Mouse (Mus musculus): ENCODE data around the gene Gpank1. TPM values are rescaled to one million over a fixed set of nuclear protein-coding genes. Genes with fewer than 3 reads are reported as not detected.

Gpank1 gene
- polyA plus RNA-seq, 1 experiment from 2014 or later = 20.3 TPM

GRCm38 (mm10) chr17:35135591-35136320, 14.5 kb downstream of the Gpank1 start:
- H3K4me1 ChIP-seq = peaks cover 28% of the 10 kb centered on the region
- WGBS = under 1% methylated on average over 43 of the region's 43 CpGs
- ATAC-seq (replicated peaks; ENCODE audit: low FRiP score) = peak; percentile 68
- H3K27me3 ChIP-seq = no peaks in the 10 kb centered on the region
- H3K4me2 ChIP-seq = peak overlapping the region; percentile 83
- H3K4me3 ChIP-seq (replicated peaks) = peak overlapping the region; percentile 80
- H3K36me3 ChIP-seq = peaks cover 31% of the 10 kb centered on the region
- H3K9ac ChIP-seq = peak overlapping the region; percentile 73
- no peaks in the 10 kb centered on the region for H3K9me3 ChIP-seq (replicated peaks)
- H3K27ac ChIP-seq = peak overlapping the region; percentile 96

DNA sequence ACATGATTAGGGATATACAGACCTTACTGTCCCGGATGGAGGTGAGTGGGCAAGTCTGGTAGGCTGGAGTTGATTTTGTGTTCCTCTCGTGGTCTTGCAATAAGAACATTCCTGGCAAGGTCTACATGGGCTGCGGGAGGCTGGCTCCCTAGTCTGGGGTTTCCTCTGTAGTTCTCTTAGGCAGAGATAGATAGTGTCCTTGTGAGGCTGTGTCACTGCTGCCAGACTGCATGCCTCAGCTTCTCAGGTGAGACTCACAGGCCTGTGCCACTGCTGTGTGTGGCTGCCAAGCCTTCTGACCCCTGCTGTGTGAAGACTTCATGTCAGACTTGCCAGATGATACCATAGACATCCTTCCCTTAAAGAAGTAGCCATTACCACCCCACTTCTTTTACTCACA, 18.0 kb downstream of the Gpank1 start:
- Histone ChIP-seq H3K27me3 (no peaks in the 10 kb centered on the region), H3K9ac (no peak overlapping the region), H3K27ac (no peak overlapping the region), H3K9me3 (replicated peaks) (no peaks in the 10 kb centered on the region), H3K4me1 (peaks cover 18% of the 10 kb centered on the region), H3K36me3 (peaks cover 67% of the 10 kb centered on the region), H3K4me3 (replicated peaks) (no peak overlapping the region), H3K4me2 (no peak overlapping the region)
- ATAC-seq (replicated peaks; ENCODE audit: low FRiP score) = no peak
- WGBS = 97% methylated on average over 3 of the region's 3 CpGs

- 83% methylated on average over 16 of the region's 16 CpGs for WGBS
- H3K27me3 ChIP-seq = no peaks in the 10 kb centered on the region
- no peak overlapping the region for H3K4me3 ChIP-seq (replicated peaks)
- peaks cover 18% of the 10 kb centered on the region for H3K4me1 ChIP-seq
- H3K4me2 ChIP-seq = no peak overlapping the region
- H3K9ac ChIP-seq = no peak overlapping the region
- peaks cover 79% of the 10 kb centered on the region for H3K36me3 ChIP-seq
- H3K9me3 ChIP-seq (replicated peaks) = no peaks in the 10 kb centered on the region
- no peak overlapping the region for H3K27ac ChIP-seq
- ATAC-seq (replicated peaks; ENCODE audit: low FRiP score) = no peak
Measured at GRCm38 (mm10) chr17:35140490-35140996, 19.3 kb downstream of the Gpank1 start.

GRCm38 (mm10) chr17:35141971-35142370, 20.7 kb downstream of the Gpank1 start:
- Histone ChIP-seq H3K4me2 (no peak overlapping the region), H3K9me3 (replicated peaks) (no peaks in the 10 kb centered on the region), H3K27ac (no peak overlapping the region), H3K27me3 (no peaks in the 10 kb centered on the region), H3K4me1 (peaks cover 9% of the 10 kb centered on the region), H3K4me3 (replicated peaks) (no peak overlapping the region), H3K9ac (no peak overlapping the region), H3K36me3 (peaks cover 94% of the 10 kb centered on the region)
- WGBS = 91% methylated on average over 6 of the region's 6 CpGs
- ATAC-seq (replicated peaks; ENCODE audit: low FRiP score) = no peak

GRCm38 (mm10) chr17:35146139-35146538, 24.9 kb downstream of the Gpank1 start:
- Histone ChIP-seq H3K9ac (no peak overlapping the region), H3K4me2 (no peak overlapping the region), H3K27ac (peak overlapping the region; percentile 14; the same call in 1 of the 2 replicates), H3K36me3 (peaks cover 99% of the 10 kb centered on the region), H3K9me3 (replicated peaks) (no peaks in the 10 kb centered on the region), H3K27me3 (no peaks in the 10 kb centered on the region), H3K4me1 (no peaks in the 10 kb centered on the region), H3K4me3 (replicated peaks) (no peak overlapping the region)
- no peak for ATAC-seq (replicated peaks; ENCODE audit: low FRiP score)
- 80% methylated on average over 5 of the region's 5 CpGs for WGBS

DNA sequence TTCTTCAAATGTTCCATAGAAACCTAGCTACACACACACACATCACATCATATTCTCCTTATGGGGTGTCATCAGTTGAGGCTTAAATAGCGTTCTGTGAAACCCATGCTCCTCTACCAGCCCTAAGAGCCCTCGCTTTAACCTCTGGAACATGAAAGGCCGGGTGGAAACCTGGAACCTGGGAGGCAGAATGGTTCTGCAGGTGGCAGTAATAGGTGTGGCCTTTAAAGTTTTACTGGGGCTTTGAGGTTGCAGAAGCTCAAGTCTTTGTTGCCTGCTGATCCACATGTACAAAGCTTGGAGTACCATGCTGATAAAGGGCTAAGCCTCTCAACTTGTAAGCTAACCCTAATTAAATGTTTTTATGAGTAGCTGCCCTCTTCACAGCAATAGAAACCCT, 26.1 kb downstream of the Gpank1 start:
- H3K4me2 ChIP-seq = no peak overlapping the region
- no peaks in the 10 kb centered on the region for H3K9me3 ChIP-seq (replicated peaks)
- no peaks in the 10 kb centered on the region for H3K4me1 ChIP-seq
- no peak overlapping the region for H3K4me3 ChIP-seq (replicated peaks)
- ATAC-seq (replicated peaks; ENCODE audit: low FRiP score) = no peak
- H3K9ac ChIP-seq = no peak overlapping the region
- H3K36me3 ChIP-seq = peaks cover 99% of the 10 kb centered on the region
- 55% methylated on average over 3 of the region's 3 CpGs for WGBS
- H3K27me3 ChIP-seq = no peaks in the 10 kb centered on the region
- peak overlapping the region; percentile 28 for H3K27ac ChIP-seq

DNA sequence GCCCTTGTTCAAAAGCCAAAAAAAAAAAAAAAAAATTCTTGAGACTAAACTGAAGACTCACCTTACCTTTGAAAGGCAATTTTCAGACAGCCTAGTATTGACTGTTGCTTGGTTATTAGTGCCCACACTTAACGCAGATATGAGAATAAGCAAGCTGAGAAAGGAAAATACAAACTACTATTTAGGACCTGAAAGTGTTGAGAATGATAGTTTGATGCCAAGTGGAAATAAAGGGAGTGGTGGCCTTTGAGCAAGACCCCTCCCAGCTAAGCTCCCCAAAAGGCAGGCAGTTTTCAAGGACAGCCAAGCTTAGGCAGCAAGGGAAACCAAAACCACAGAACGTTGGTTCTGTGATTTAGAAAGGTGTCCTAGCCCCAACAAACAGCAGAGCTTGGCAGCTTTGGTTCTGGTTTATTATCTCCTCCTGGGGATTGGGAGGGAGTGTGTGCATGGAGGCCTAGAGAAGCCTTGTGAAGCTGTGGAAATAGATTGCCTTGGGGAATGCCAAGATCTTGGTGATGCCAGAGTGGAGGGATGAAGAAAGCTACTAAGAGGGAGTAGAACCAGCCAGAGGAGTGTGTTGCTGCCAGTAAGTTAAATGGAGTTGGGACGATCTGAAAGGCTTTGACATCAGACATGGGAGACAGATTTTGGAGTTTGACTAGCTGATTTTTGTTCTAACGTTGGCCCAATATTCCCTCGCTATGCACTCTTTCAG, 26.8 kb downstream of the Gpank1 start:
- no peaks in the 10 kb centered on the region for H3K9me3 ChIP-seq (replicated peaks)
- WGBS = 66% methylated on average over 5 of the region's 5 CpGs
- H3K27ac ChIP-seq = peak overlapping the region; percentile 28; the same call in 1 of the 2 replicates
- peaks cover 99% of the 10 kb centered on the region for H3K36me3 ChIP-seq
- no peak overlapping the region for H3K4me2 ChIP-seq
- no peaks in the 10 kb centered on the region for H3K4me1 ChIP-seq
- ATAC-seq (replicated peaks; ENCODE audit: low FRiP score) = no peak
- H3K27me3 ChIP-seq = no peaks in the 10 kb centered on the region
- no peak overlapping the region for H3K4me3 ChIP-seq (replicated peaks)
- no peak overlapping the region for H3K9ac ChIP-seq

DNA sequence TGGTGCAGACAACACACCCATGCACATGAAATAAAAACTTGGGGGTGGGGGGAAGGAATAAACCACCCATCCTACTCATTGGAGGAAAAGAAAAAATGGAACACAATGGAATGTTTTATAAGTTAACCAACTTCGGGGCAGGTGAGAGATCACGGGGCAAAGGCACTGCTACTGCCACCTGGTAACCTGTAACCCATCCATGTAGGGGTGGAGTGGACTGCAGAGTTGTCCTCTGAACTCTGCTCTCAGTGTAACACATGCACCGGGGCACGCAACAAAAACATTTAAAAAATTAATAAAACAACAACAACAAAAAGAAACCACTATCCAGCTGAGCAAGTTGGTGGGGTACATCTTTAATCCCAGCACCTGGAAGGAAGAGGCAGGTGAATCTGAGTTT, 30.9 kb downstream of the Gpank1 start:
- Histone ChIP-seq H3K4me1 (no peaks in the 10 kb centered on the region), H3K9ac (no peak overlapping the region), H3K9me3 (replicated peaks) (no peaks in the 10 kb centered on the region), H3K27me3 (no peaks in the 10 kb centered on the region), H3K4me3 (replicated peaks) (no peak overlapping the region), H3K36me3 (peaks cover 99% of the 10 kb centered on the region), H3K27ac (no peak overlapping the region), H3K4me2 (no peak overlapping the region)
- 96% methylated on average over 4 of the region's 4 CpGs for WGBS
- no peak for ATAC-seq (replicated peaks; ENCODE audit: low FRiP score)

GRCm38 (mm10) chr17:35153077-35153476, 31.8 kb downstream of the Gpank1 start:
- Histone ChIP-seq H3K4me1 (no peaks in the 10 kb centered on the region), H3K27me3 (no peaks in the 10 kb centered on the region), H3K9ac (no peak overlapping the region), H3K9me3 (replicated peaks) (no peaks in the 10 kb centered on the region), H3K4me2 (no peak overlapping the region), H3K27ac (no peak overlapping the region), H3K4me3 (replicated peaks) (no peak overlapping the region), H3K36me3 (peaks cover 99% of the 10 kb centered on the region)
- WGBS = 88% methylated on average over 9 of the region's 9 CpGs
- ATAC-seq (replicated peaks; ENCODE audit: low FRiP score) = no peak

GRCm38 (mm10) chr17:35153931-35154330, 32.7 kb downstream of the Gpank1 start:
- WGBS = 79% methylated on average over 4 of the region's 4 CpGs
- H3K9me3 ChIP-seq (replicated peaks) = no peaks in the 10 kb centered on the region
- no peak overlapping the region for H3K9ac ChIP-seq
- no peaks in the 10 kb centered on the region for H3K4me1 ChIP-seq
- no peaks in the 10 kb centered on the region for H3K27me3 ChIP-seq
- no peak overlapping the region for H3K4me3 ChIP-seq (replicated peaks)
- H3K27ac ChIP-seq = no peak overlapping the region
- no peak overlapping the region for H3K4me2 ChIP-seq
- no peak for ATAC-seq (replicated peaks; ENCODE audit: low FRiP score)
- peaks cover 99% of the 10 kb centered on the region for H3K36me3 ChIP-seq

DNA sequence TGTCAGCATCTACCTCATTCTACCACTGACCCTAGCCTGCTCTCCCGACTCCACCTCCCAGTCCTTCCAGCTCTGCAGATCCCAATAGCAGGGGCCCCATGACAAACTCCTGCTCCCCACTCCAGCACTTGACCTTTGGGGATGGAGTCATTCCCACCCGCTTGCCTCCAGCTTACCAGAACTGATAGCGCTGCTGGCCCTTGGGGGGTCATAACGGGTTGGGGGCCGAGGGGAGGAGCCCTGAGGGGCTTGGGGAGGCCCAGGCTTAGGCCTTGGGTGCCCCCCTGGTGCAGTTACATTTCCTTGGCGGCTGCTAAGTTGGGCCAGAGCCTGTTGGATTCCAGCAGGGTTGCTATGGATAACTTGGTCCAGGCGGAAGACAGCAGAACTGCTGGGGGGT, 33.4 kb downstream of the Gpank1 start:
- H3K4me2 ChIP-seq = no peak overlapping the region
- no peak overlapping the region for H3K9ac ChIP-seq
- H3K27ac ChIP-seq = no peak overlapping the region
- WGBS = 81% methylated on average over 7 of the region's 7 CpGs
- no peak overlapping the region for H3K4me3 ChIP-seq (replicated peaks)
- peaks cover 99% of the 10 kb centered on the region for H3K36me3 ChIP-seq
- no peaks in the 10 kb centered on the region for H3K27me3 ChIP-seq
- no peaks in the 10 kb centered on the region for H3K9me3 ChIP-seq (replicated peaks)
- ATAC-seq (replicated peaks; ENCODE audit: low FRiP score) = no peak
- no peaks in the 10 kb centered on the region for H3K4me1 ChIP-seq

DNA sequence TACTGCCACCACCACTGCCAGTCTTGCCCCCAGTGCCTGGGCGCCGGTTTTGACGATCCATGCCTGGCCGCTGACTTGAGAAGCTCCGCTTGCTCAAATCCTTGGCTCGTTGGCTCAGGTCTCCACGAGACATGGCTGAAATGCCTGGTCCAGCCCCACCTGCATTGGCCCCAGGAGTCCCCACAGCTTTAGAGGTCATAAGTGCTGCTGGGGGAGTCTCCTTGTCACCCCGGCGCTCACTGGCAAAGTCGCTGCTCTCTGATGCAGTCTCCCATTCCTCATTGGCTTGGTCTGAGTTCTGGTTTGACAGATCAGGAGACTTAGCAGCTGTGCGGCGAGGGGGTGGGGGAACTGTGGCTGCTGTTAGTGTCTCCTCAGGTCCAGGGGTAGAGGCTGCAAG, 34.2 kb downstream of the Gpank1 start:
- Histone ChIP-seq H3K27ac (no peak overlapping the region), H3K4me1 (no peaks in the 10 kb centered on the region), H3K27me3 (no peaks in the 10 kb centered on the region), H3K9me3 (replicated peaks) (no peaks in the 10 kb centered on the region), H3K36me3 (peaks cover 99% of the 10 kb centered on the region), H3K9ac (no peak overlapping the region), H3K4me2 (no peak overlapping the region), H3K4me3 (replicated peaks) (no peak overlapping the region)
- ATAC-seq (replicated peaks; ENCODE audit: low FRiP score) = no peak
- WGBS = 88% methylated on average over 12 of the region's 12 CpGs
